7 mouse cellular contexts compared by ENCODE assay signal in genomic region chr5:142529915-142530314, GRCm38 (mm10). TPM values are rescaled to one million over a fixed set of nuclear protein-coding genes. Genes with fewer than 3 reads are reported as not detected.
DNase-seq lines count a peak whose midpoint lies in the region; ATAC-seq and TF ChIP-seq lines count a peak whose summit lies in the region.

TSS of gene Papolb (minus strand) at chr5:142530076.

- no peak for TF ChIP-seq CTCF in kidney, adult 2 months (conservative IDR thresholded peaks at IDR 0.05; ENCODE audit: insufficient read depth, insufficient read length, low read depth, low read length)

- in situ Hi-C loops in ES-E14 (cut with MboI; ENCODE audit: low sequenced_read_pairs in 2 of 2, unreplicated experiment in 2 of 2): no loop called here

- no peaks in the 10 kb centered on the region for H3K9me3 ChIP-seq in kidney, embryonic 16.5 days (ENCODE audit: low read length)
- H3K9me3 ChIP-seq in ES-E14 (ENCODE audit: control insufficient read depth, insufficient read depth, low read depth, low read length): no peaks in the 10 kb centered on the region
- H3K9me3 ChIP-seq in embryonic facial prominence, embryonic 11.5 days (replicated peaks; ENCODE audit: control insufficient read depth, low read length): no peaks in the 10 kb centered on the region
- no peaks in the 10 kb centered on the region for H3K9me3 ChIP-seq in limb, embryonic 14.5 days (ENCODE audit: control insufficient read depth, low read length)

- no peaks in the 10 kb centered on the region for H3K4me1 ChIP-seq in kidney, embryonic 16.5 days (ENCODE audit: insufficient read depth, low read length)
- H3K4me1 ChIP-seq in kidney, adult 2 months (ENCODE audit: control insufficient read depth, insufficient read depth, low read length): no peaks in the 10 kb centered on the region
- peaks cover 0 to 3% of the 10 kb centered on the region in 2 experiments; a peak in 1 of 4 replicates for H3K4me1 ChIP-seq in ES-E14 (ENCODE audit: control insufficient read depth in 2 of 2, insufficient read depth in 2 of 2, low read length in 2 of 2, poor library complexity in 1 of 2)
- H3K4me1 ChIP-seq in embryonic facial prominence, embryonic 11.5 days (ENCODE audit: control insufficient read depth, insufficient read depth, low read length): no peaks in the 10 kb centered on the region
- H3K4me1 ChIP-seq in limb, embryonic 14.5 days (ENCODE audit: control insufficient read depth, insufficient read depth, low read length): no peaks in the 10 kb centered on the region

- H3K27me3 ChIP-seq in kidney, embryonic 16.5 days (ENCODE audit: insufficient read depth, low read length): peaks cover 30% of the 10 kb centered on the region
- no peaks in the 10 kb centered on the region; the same call in 1 of the 2 replicates for H3K27me3 ChIP-seq in kidney, adult 2 months (replicated peaks; ENCODE audit: control insufficient read depth, insufficient read depth, low read length)
- H3K27me3 ChIP-seq in embryonic facial prominence, embryonic 11.5 days (ENCODE audit: control insufficient read depth, insufficient read depth, low read length): peaks cover 3% of the 10 kb centered on the region; the same call in 1 of the 2 replicates
- peaks cover 6% of the 10 kb centered on the region; the same call in 1 of the 2 replicates for H3K27me3 ChIP-seq in limb, embryonic 14.5 days (ENCODE audit: control insufficient read depth, insufficient read depth, low read length)

- no peak within 1 kb of the TSS for H3K27ac ChIP-seq in kidney, embryonic 16.5 days (ENCODE audit: low read length)
- H3K27ac ChIP-seq in kidney, adult 2 months (ENCODE audit: insufficient read depth, low read depth, low read length): no peak within 1 kb of the TSS
- no peak within 1 kb of the TSS for H3K27ac ChIP-seq in ES-E14 (ENCODE audit: insufficient read depth, low read depth, low read length, poor library complexity, severe bottlenecking)
- no peak within 1 kb of the TSS for H3K27ac ChIP-seq in embryonic facial prominence, embryonic 11.5 days (replicated peaks; ENCODE audit: low read depth, low read length)
- no peak within 1 kb of the TSS for H3K27ac ChIP-seq in limb, embryonic 14.5 days (replicated peaks; ENCODE audit: low read depth, low read length)

- H3K9ac ChIP-seq in kidney, embryonic 16.5 days (replicated peaks; ENCODE audit: low read length): 0 out of 2 replicates have a peak within 1 kb of the TSS, but pooled peaks have one; percentile 41
- peak within 1 kb of the TSS; percentile 70 for H3K9ac ChIP-seq in ES-E14 (ENCODE audit: insufficient read depth, low read depth, low read length, poor library complexity, severe bottlenecking)
- peak within 1 kb of the TSS; percentile 29 for H3K9ac ChIP-seq in embryonic facial prominence, embryonic 11.5 days (replicated peaks; ENCODE audit: low read length)
- H3K9ac ChIP-seq in limb, embryonic 14.5 days (ENCODE audit: low read depth, low read length, severe bottlenecking): no peak within 1 kb of the TSS

- no peak for DNase-seq in kidney, adult 2 months
- DNase-seq in ES-E14 (ENCODE audit: low read depth, low spot score): no peak
- DNase-seq in embryonic facial prominence, embryonic 11.5 days (ENCODE audit: low spot score): no peak
- DNase-seq in limb, embryonic 14.5 days (ENCODE audit: low spot score): no peak
- DNase-seq in frontal cortex, postnatal 25 days (ENCODE audit: low spot score in 2 of 2): no peak
- DNase-seq in B cell, adult 2 months: no peak

- no peak for TF ChIP-seq POLR2A in kidney, adult 2 months (IDR thresholded peaks at IDR 0.05; ENCODE audit: low read depth, low read length)
- no peak for TF ChIP-seq POLR2A in limb, embryonic 14.5 days (IDR thresholded peaks at IDR 0.05; ENCODE audit: borderline replicate concordance, extremely low read depth, insufficient read depth, insufficient read length)

- peak within 1 kb of the TSS; percentile 31 for H3K4me3 ChIP-seq in kidney, embryonic 16.5 days (ENCODE audit: low read length)
- H3K4me3 ChIP-seq in kidney, adult 2 months (ENCODE audit: insufficient read depth, low read depth, low read length): no peak within 1 kb of the TSS
- H3K4me3 ChIP-seq in ES-E14 (ENCODE audit: insufficient read depth in 1 of 2, low read depth in 1 of 2, low read length in 2 of 2, poor library complexity in 1 of 2, severe bottlenecking in 1 of 2): peak within 1 kb of the TSS; percentile 30 to 55; a peak in 3 of 4 replicates
- peak within 1 kb of the TSS; percentile 20; the same call in 1 of the 2 replicates for H3K4me3 ChIP-seq in embryonic facial prominence, embryonic 11.5 days (ENCODE audit: low read depth, low read length)
- H3K4me3 ChIP-seq in limb, embryonic 14.5 days (replicated peaks; ENCODE audit: low read length): peak within 1 kb of the TSS; percentile 20

- WGBS in kidney, embryonic 16.5 days: 37% methylated on average over 36 of the region's 41 CpGs
- 34% methylated on average over 41 of the region's 41 CpGs for WGBS in kidney, adult 2 months
- WGBS in embryonic facial prominence, embryonic 11.5 days: 31% methylated on average over 40 of the region's 41 CpGs
- WGBS in limb, embryonic 14.5 days: 33% methylated on average over 37 of the region's 41 CpGs

- H3K36me3 ChIP-seq in kidney, embryonic 16.5 days (ENCODE audit: insufficient read depth, low read length): no peaks in the 10 kb centered on the region
- no peaks in the 10 kb centered on the region for H3K36me3 ChIP-seq in kidney, adult 2 months (ENCODE audit: control insufficient read depth, insufficient read depth, low read length)
- 0 out of 2 replicates have a peak, but pooled peaks cover 3% of the 10 kb centered on the region for H3K36me3 ChIP-seq in ES-E14 (ENCODE audit: control insufficient read depth, insufficient read depth, low read length, poor library complexity, severe bottlenecking)
- no peaks in the 10 kb centered on the region for H3K36me3 ChIP-seq in embryonic facial prominence, embryonic 11.5 days (replicated peaks; ENCODE audit: control insufficient read depth, insufficient read depth, low read depth, low read length)
- no peaks in the 10 kb centered on the region for H3K36me3 ChIP-seq in limb, embryonic 14.5 days (ENCODE audit: control insufficient read depth, insufficient read depth, low read length)

- H3K4me2 ChIP-seq in kidney, embryonic 16.5 days (replicated peaks; ENCODE audit: low read depth, low read length): peak within 1 kb of the TSS; percentile 44
- peak within 1 kb of the TSS; percentile 22; the same call in 1 of the 2 replicates for H3K4me2 ChIP-seq in embryonic facial prominence, embryonic 11.5 days (ENCODE audit: low read depth, low read length)
- peak within 1 kb of the TSS; percentile 32 for H3K4me2 ChIP-seq in limb, embryonic 14.5 days (replicated peaks; ENCODE audit: low read depth, low read length, severe bottlenecking)

- no peak for ATAC-seq in kidney, embryonic 16.5 days (ENCODE audit: low FRiP score, low TSS enrichment)
- ATAC-seq in embryonic facial prominence, embryonic 11.5 days (replicated peaks; ENCODE audit: insufficient number of reproducible peaks, low FRiP score, low TSS enrichment, low read depth): no peak
- no peak for ATAC-seq in limb, embryonic 14.5 days (ENCODE audit: low FRiP score, low read depth)

TF ChIP-seq in ES-E14, 5 proteins besides CTCF, POLR2A, EP300 and RAD21:
- TF ChIP-seq ZNF384 (IDR thresholded peaks at IDR 0.05; ENCODE audit: low read depth, low read length) (no peak), CHD2 (IDR thresholded peaks at IDR 0.05; ENCODE audit: low read depth, low read length) (peak; percentile 89)
TF ChIP-seq in ES-E14: peak in this region for 1.

RNA-seq across cellular contexts. Expression of gene Papolb, which starts in this region (rescaled TPM):
- polyA plus RNA-seq in kidney, embryonic 16.5 days (2015; fragmentation: Nextera tagmentation; extraction: Ambion mirVana): 0.05 and 0.12 TPM in 2 replicates
- polyA plus RNA-seq in kidney, adult 2 months (2012; rRNA removed): 0.03 TPM in 1 of 2 replicates, not detected in the other
- total RNA-seq in ES-E14 (2012; rRNA removed): 3.5 and 3.6 TPM in 2 replicates
- 0.21 and 0.26 TPM in 2 replicates for polyA plus RNA-seq in embryonic facial prominence, embryonic 11.5 days (2014; fragmentation: Nextera tagmentation; extraction: Ambion mirVana)
- 0.18 and 0.29 TPM in 2 replicates for polyA plus RNA-seq in limb, embryonic 14.5 days (2012; rRNA removed)
- polyA plus RNA-seq in limb, embryonic 14.5 days (2014; fragmentation: Nextera tagmentation; extraction: Ambion mirVana): 0.18 TPM in 2 replicates
